Mouse (Mus musculus) olfactory bulb, adult 2 months (tissue): ENCODE measurements around the gene Bcl11b.

Source experiments
- CTCF ChIP-seq: fragments of 200-500 bp; IDR thresholded peaks from 2 replicates; pipeline ENCODE4 v1.5.1; 2012; ENCODE audit warnings: low read depth, mild to moderate bottlenecking, low read length, moderate library complexity; ENCODE audit not compliant: insufficient read depth
- POLR2A ChIP-seq: fragments of 200-500 bp; IDR thresholded peaks from 2 replicates; pipeline ENCODE4 v1.6.1; 2012; ENCODE audit warnings: mild to moderate bottlenecking, low read depth, low read length, moderate library complexity; ENCODE audit not compliant: insufficient read depth

DNA sequence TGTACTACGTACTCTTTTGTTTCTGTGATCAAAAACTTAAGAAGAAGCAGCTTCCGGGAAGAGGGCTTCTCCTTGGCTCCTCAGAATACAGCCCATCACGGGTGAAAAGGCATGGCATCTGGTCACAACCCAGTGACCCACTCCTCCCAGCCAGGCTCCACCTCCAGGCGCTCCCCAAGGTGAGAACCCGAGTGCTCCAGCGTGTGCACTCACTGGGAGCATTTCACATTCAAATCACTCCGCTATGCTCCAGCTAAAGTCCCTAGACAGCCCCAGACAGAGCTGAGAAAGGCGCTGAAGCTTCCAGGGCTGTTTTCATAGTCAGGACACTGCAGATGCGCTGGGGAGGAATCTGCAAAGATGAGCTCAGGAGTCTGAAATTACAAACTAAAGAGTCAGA lies 99.5 kb downstream of the Bcl11b start:
- TF ChIP-seq POLR2A: no peak
- TF ChIP-seq CTCF: no peak
